Mouse (Mus musculus): Measurements from ENCODE around the gene Eif4g1.

The Eif4g1 gene

GRCm38 (mm10) chr16:20706407-20707055 is 38.4 kb downstream of the Eif4g1 start:
- peak; percentile 57 for DNase-seq (ENCODE audit: low spot score)

DNA sequence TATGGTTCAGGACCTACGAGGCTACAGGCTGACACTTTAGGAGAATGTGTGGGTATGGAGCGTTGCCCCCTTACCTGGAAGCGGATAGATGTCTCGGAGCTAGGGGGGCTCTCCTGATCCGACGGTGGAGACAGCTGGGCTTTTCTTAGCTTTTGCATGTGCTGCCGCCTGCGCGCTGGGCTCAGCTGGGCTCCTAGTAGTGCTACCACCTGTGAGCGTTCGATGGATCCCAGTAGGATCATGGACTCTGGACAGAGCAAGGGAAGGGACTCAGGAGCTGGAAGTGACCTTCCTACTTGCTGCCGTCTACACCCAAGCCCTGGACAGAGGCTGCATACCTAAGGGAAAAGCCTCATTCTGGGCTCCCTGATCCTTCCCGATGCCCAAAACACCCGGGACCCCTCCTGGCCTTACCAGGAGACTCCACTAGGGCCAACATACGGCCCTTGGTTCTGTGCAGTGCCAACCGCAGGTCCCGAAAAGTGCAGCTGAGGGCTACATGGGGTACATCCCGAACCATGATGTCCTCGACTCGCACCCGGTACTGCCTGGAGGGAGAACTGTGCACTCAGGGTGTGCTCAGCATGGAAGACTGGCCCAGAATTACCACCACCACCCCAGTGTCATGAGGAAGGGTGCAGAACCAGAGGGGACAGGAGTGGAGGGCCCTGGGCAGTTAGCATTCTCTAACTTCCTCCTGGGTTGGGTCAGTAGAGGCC is 40.3 kb downstream of the Eif4g1 start:
- DNase-seq (ENCODE audit: low spot score), result no peak

DNA sequence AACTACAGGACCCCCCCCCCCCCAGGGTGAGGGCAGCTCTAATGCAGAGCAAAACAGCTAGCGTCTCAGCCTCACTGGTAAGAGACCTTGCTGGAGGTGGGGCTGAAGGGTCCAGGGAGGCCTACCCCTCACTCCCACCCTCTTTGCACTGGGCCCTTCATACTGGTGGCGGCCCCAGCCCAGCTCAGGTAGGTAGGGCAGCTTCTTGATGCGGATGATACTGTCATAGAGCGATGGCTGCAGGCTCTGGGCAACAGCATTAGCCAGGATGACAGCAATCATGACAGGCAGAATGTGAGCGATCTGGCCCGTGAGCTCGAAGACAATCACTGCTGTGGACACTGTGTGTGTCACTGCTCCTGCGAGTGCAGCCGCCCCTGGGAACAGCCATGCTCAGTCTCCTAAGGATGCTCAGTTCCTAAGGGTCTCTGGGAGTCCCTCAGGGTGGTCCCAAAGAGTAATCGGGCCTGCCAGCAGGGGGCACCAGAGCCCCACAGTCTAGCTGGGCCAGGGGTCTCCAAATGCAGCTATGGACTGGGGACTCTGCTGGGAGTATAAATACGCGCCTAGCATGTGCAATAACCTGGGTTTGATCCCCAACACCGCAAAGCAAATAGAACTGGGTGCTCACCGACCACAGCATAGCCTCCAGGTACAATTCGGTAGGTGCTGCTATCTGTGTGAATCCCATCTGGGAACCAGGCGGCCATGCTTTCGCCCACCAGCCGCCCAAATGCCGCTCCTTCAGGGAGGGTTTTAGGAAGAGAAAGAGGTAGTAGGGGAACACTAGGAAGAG is 41.0 kb downstream of the Eif4g1 start:
- no peak for DNase-seq (ENCODE audit: low spot score)

DNA sequence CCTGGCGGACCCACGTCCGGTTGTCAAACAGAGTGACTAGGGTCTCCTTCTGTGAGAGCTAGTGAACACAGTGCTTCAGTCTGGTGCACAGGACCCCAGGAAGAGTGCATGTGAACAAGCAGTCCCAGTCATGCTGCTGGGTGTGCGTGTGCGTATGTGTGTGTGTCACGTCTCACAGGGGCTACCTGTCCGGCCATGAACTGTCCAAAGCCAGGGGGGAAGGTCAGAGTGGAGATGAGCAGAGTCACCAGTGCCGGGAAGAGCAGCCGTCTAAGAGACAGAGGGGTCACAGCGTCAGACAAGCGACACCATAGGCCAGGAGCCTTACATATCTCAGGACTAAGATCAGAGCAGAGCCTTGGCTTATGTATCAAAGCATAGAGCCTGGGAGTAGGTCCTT is 42.3 kb downstream of the Eif4g1 start:
- DNase-seq (ENCODE audit: low spot score), result no peak

GRCm38 (mm10) chr16:20710810-20711209 is 42.7 kb downstream of the Eif4g1 start:
- DNase-seq (ENCODE audit: low spot score), result no peak

DNA sequence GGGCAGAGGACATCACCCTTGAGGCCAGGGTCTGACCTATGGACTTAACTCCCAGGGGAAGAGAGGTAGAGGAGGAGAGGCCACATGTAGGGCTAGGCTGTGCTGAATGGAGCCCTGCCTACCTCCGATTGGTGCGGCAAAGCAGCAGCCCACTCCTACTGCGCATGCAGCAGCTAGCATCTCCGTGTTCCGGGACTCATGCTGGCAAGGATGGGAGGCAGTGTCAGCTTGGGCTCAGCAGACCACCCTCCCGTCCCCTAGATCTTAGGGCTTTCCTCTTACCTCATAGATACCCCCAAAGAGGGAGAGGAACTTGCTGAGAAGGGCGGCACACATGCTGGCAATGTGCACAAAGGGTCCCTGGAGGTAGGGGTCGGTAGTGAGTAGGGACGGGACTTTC is 44.1 kb downstream of the Eif4g1 start:
- no peak for DNase-seq (ENCODE audit: low spot score)

DNA sequence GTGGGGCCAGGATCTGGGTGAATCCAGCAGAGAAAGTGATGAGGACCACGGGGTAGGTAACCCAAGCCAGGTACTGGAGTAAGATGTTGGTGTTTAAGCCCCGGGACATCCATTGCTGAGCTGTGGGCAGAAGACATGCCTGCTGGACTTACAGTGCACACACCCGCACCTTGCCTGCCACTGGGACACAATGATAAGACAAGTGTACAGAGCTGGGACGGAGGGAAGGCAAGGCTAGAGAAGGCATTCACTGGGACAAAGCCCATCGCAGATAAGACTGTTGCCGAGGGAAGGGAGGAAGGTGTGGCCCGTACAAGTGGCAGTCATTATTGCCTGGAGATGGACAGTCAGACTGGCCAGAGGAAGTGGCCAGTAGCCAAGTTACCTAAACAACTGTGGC is 44.8 kb downstream of the Eif4g1 start:
- no peak for DNase-seq (ENCODE audit: low spot score)

GRCm38 (mm10) chr16:20714307-20715080 is 46.4 kb downstream of the Eif4g1 start:
- DNase-seq (ENCODE audit: low spot score), result no peak

- no peak for DNase-seq (ENCODE audit: low spot score)
Observed at GRCm38 (mm10) chr16:20715161-20715560, 47.0 kb downstream of the Eif4g1 start.

GRCm38 (mm10) chr16:20715566-20715965 is 47.5 kb downstream of the Eif4g1 start:
- no peak for DNase-seq (ENCODE audit: low spot score)

- peak; percentile 80 for DNase-seq (ENCODE audit: low spot score)
Observed at GRCm38 (mm10) chr16:20715976-20716840, 48.1 kb downstream of the Eif4g1 start.

DNA sequence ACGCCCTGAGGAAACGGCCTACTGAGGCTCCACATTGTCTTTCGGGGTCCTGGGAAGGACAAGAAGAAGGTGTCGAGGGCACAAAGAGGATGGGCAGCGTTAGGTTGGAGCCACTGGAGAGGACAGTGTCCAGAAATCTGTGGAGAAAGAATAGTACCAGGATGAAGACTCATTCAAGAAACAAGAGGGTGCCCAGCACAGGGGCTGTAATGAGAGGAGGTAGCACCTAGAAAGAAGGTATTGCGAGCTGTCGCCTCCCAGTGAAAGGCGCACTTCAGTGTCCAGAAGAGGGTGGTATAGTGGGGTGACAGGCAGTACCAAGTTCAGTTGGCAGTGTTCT is 48.7 kb downstream of the Eif4g1 start:
- no peak for DNase-seq (ENCODE audit: low spot score)

DNA sequence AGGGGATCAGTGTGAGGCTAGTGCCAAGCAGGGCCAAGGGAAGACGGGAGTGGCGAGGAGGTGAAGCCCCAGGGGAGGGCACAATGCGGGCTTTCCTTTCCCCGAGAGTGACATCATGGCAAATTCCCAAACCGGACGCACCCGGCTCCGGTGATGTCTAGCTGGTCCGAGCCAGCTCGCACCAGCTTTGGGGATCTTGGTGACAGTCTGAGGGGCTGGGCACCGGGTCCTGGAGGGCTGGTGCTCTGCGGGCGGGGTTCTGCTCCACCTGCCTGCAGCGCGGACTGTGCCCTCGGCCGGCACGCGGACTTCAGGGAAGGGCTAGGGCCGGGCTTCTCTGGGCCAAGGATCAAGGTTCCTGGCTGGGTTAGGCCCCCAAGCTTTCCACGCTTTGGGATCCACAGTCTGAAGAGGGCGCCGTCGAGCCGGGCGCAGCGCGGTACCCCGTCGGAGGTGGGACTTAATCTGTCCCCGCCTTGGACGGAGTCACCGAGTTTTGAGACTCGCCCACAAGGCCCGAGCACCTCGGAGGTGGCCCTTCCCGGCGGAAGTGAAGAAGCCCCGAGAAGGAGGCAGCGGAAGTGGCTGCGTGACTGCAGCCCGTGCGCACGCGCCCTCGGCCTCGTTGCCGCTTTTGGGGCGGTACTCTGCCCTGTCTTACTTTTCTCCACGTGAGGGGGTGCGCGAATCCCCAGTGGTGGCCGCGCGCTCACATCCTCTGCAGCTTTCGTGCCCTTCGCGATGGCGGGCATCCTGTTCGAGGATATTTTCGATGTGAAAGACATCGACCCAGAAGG is 49.3 kb downstream of the Eif4g1 start, which contains the start of the genes Polr2h and Clcn2:
Polr2h (plus strand) TSS at position 485 of the 797 bp plus-strand sequence.
Clcn2 (minus strand) TSS at position 566 of the 797 bp plus-strand sequence.
- peak; percentile 97 for DNase-seq (ENCODE audit: low spot score)

GRCm38 (mm10) chr16:20717978-20718670 is 50.0 kb downstream of the Eif4g1 start:
- no peak for DNase-seq (ENCODE audit: low spot score)

- no peak for DNase-seq (ENCODE audit: low spot score)
Observed at GRCm38 (mm10) chr16:20721808-20722207, 53.7 kb downstream of the Eif4g1 start.

- DNase-seq (ENCODE audit: low spot score), result no peak
Observed at GRCm38 (mm10) chr16:20722736-20723135, 54.6 kb downstream of the Eif4g1 start.

DNA sequence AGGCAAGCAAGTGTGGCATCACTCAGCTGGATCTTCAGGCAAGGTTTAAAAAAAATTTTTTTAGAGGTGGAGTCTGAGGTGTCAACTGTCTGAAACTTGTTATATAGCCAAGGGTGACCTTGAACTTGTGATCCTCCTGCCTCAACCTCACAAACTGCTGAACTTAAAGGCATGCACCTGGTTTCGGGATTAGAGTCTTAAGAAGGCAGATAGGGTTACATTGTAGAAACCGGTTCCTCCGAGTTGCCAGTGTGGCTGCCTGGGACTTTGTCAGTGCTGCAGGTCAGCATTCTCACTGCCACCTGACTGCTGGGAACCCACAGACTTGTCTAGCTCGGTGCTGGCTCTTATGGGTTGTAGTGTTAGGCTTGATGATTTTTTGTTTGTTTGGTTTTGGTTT is 55.1 kb downstream of the Eif4g1 start:
- no peak for DNase-seq (ENCODE audit: low spot score)

DNA sequence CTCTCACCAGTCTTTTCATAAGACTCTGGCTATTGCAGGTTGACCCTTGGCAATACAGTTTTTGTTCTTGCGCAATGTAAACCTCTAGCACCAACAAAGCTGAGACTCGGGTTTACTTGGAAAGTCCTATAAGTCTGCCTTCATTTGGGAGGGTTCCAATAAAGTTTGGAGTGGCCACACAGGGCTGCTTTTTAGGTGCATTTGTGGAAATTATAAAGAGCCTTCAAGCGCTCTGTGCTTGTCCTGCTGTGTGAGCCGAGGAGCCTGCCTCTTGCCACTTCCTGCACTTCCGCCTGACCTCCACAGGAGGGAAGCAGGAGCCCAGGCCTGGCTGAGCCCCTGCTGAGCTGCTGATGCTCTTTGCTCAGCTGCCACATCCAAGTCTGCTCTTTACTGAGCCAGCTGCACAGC is 56.2 kb downstream of the Eif4g1 start:
- DNase-seq (ENCODE audit: low spot score), result no peak

DNA sequence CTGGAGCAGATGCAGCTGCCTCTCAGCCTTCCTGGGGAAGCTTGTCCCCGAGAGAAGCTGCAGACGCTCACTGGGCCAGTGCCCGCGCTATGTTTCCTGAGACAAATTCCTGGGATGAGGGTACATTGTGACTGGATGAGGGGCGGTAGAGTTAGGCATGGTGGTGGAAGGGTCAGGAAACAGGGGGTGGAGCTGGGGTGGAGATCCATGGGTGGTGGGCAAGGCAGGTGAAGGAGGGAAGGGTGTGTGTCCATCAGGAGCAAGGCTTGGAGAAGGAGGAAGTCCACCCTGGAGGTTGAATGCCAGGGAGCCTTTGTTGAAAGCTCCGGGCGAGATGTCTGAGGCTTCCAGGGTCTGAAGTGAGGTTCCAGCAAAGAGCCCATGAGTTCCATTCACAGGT is 57.2 kb downstream of the Eif4g1 start:
- DNase-seq (ENCODE audit: low spot score), result no peak

- DNase-seq (ENCODE audit: low spot score), result no peak
Observed at GRCm38 (mm10) chr16:20725750-20726149, 57.6 kb downstream of the Eif4g1 start.
